Mouse (Mus musculus): ENCODE measurements around the gene Sec22a. TPM values are rescaled to one million over a fixed set of nuclear protein-coding genes. Genes with fewer than 3 reads are reported as not detected.

The Sec22a gene
- polyA plus RNA-seq, 2 experiments: 30.1 to 49.8 TPM

GRCm38 (mm10) chr16:35319335-35319734, 44.4 kb downstream of the Sec22a start:
- no peak for TF ChIP-seq POLR2A (IDR thresholded peaks at IDR 0.05; ENCODE audit: borderline replicate concordance, extremely low read depth, insufficient read depth, insufficient read length)
- no peak overlapping the region for H3K9ac ChIP-seq (ENCODE audit: low read depth, low read length, severe bottlenecking)
- ATAC-seq (ENCODE audit: low FRiP score, low read depth) (no peak), DNase-seq (ENCODE audit: low spot score) (peak; percentile 66)
- H3K4me1 ChIP-seq (ENCODE audit: control insufficient read depth, insufficient read depth, low read length): no peaks in the 10 kb centered on the region
- WGBS: 37% methylated on average over 4 of the region's 4 CpGs
- no peak overlapping the region for H3K4me3 ChIP-seq (replicated peaks; ENCODE audit: low read length)
- no peaks in the 10 kb centered on the region for H3K36me3 ChIP-seq (ENCODE audit: control insufficient read depth, insufficient read depth, low read length)
- H3K9me3 ChIP-seq (ENCODE audit: control insufficient read depth, low read length): no peaks in the 10 kb centered on the region
- no peak overlapping the region for H3K4me2 ChIP-seq (replicated peaks; ENCODE audit: low read depth, low read length, severe bottlenecking)
- no peak overlapping the region for H3K27ac ChIP-seq (replicated peaks; ENCODE audit: low read depth, low read length)
- no peaks in the 10 kb centered on the region for H3K27me3 ChIP-seq (ENCODE audit: control insufficient read depth, insufficient read depth, low read length)

- H3K4me1 ChIP-seq (ENCODE audit: control insufficient read depth, insufficient read depth, low read length): no peaks in the 10 kb centered on the region
- no peak for TF ChIP-seq POLR2A (IDR thresholded peaks at IDR 0.05; ENCODE audit: borderline replicate concordance, extremely low read depth, insufficient read depth, insufficient read length)
- ATAC-seq (ENCODE audit: low FRiP score, low read depth): no peak
- no peaks in the 10 kb centered on the region for H3K27me3 ChIP-seq (ENCODE audit: control insufficient read depth, insufficient read depth, low read length)
- 74% methylated on average over 6 of the region's 6 CpGs for WGBS
- H3K9me3 ChIP-seq (ENCODE audit: control insufficient read depth, low read length): no peaks in the 10 kb centered on the region
- H3K4me3 ChIP-seq (replicated peaks; ENCODE audit: low read length): no peak overlapping the region
- peaks cover 7% of the 10 kb centered on the region for H3K36me3 ChIP-seq (ENCODE audit: control insufficient read depth, insufficient read depth, low read length)
- no peak overlapping the region for H3K4me2 ChIP-seq (replicated peaks; ENCODE audit: low read depth, low read length, severe bottlenecking)
- H3K27ac ChIP-seq (replicated peaks; ENCODE audit: low read depth, low read length): no peak overlapping the region
- no peak for DNase-seq (ENCODE audit: low spot score)
- H3K9ac ChIP-seq (ENCODE audit: low read depth, low read length, severe bottlenecking): no peak overlapping the region
These were observed 45.3 kb downstream of the Sec22a start for GRCm38 (mm10) chr16:35318397-35318796.

GRCm38 (mm10) chr16:35317460-35317859, 46.3 kb downstream of the Sec22a start:
- WGBS: 79% methylated on average over 5 of the region's 5 CpGs
- DNase-seq (ENCODE audit: low spot score): no peak
- no peaks in the 10 kb centered on the region for H3K4me1 ChIP-seq (ENCODE audit: control insufficient read depth, insufficient read depth, low read length)
- no peak overlapping the region for H3K4me3 ChIP-seq (replicated peaks; ENCODE audit: low read length)
- H3K36me3 ChIP-seq (ENCODE audit: control insufficient read depth, insufficient read depth, low read length): peaks cover 7% of the 10 kb centered on the region
- H3K27me3 ChIP-seq (ENCODE audit: control insufficient read depth, insufficient read depth, low read length): no peaks in the 10 kb centered on the region
- H3K9ac ChIP-seq (ENCODE audit: low read depth, low read length, severe bottlenecking): no peak overlapping the region
- no peak for ATAC-seq (ENCODE audit: low FRiP score, low read depth)
- no peak overlapping the region for H3K27ac ChIP-seq (replicated peaks; ENCODE audit: low read depth, low read length)
- H3K4me2 ChIP-seq (replicated peaks; ENCODE audit: low read depth, low read length, severe bottlenecking): no peak overlapping the region
- H3K9me3 ChIP-seq (ENCODE audit: control insufficient read depth, low read length): no peaks in the 10 kb centered on the region
- no peak for TF ChIP-seq POLR2A (IDR thresholded peaks at IDR 0.05; ENCODE audit: borderline replicate concordance, extremely low read depth, insufficient read depth, insufficient read length)

DNA sequence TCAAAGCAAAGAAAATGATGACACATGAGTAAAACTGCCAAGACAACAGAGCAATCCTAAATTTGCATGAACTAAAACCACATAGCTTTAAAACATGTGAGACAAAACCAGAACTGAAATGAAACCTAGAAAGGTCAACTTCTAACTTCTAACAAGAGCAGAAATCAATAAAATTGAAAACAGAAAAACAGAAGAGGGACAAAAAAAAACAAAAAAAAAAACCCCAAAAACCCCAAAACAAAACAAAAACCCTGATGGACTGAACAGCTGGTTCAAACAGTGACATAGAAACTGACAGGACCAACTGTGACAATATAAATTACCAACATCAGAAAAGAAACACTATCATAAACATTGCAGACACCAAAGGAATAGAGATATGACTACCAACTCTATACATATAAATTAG, 46.9 kb downstream of the Sec22a start:
- Histone ChIP-seq H3K4me2 (replicated peaks; ENCODE audit: low read depth, low read length, severe bottlenecking) (no peak overlapping the region), H3K4me3 (replicated peaks; ENCODE audit: low read length) (no peak overlapping the region), H3K9me3 (ENCODE audit: control insufficient read depth, low read length) (no peaks in the 10 kb centered on the region), H3K36me3 (ENCODE audit: control insufficient read depth, insufficient read depth, low read length) (peaks cover 7% of the 10 kb centered on the region), H3K27me3 (ENCODE audit: control insufficient read depth, insufficient read depth, low read length) (no peaks in the 10 kb centered on the region), H3K27ac (replicated peaks; ENCODE audit: low read depth, low read length) (no peak overlapping the region), H3K4me1 (ENCODE audit: control insufficient read depth, insufficient read depth, low read length) (no peaks in the 10 kb centered on the region), H3K9ac (ENCODE audit: low read depth, low read length, severe bottlenecking) (no peak overlapping the region)
- TF ChIP-seq POLR2A (IDR thresholded peaks at IDR 0.05; ENCODE audit: borderline replicate concordance, extremely low read depth, insufficient read depth, insufficient read length): no peak
- DNase-seq (ENCODE audit: low spot score) (no peak), ATAC-seq (ENCODE audit: low FRiP score, low read depth) (no peak)

DNA sequence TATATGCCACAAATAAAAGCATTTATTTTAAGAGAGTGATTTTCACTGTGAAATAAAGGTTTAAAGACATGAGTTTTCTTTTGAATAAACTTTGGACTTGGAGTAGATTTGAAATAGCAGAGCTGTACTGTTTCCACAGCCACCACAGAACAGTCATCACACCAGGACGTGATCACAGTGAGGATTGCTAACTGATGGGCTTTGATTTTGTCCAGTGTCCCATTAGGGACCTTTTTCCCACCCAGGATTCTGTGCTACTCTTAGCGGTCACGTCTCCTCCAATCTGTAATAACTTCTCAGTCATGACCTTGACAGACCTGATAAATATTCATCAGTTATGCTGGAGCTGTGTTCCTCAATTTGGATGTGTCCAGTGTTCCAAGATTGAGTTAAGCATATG, 48.2 kb downstream of the Sec22a start:
- Histone ChIP-seq H3K4me1 (ENCODE audit: control insufficient read depth, insufficient read depth, low read length) (no peaks in the 10 kb centered on the region), H3K9ac (ENCODE audit: low read depth, low read length, severe bottlenecking) (no peak overlapping the region), H3K9me3 (ENCODE audit: control insufficient read depth, low read length) (no peaks in the 10 kb centered on the region), H3K27ac (replicated peaks; ENCODE audit: low read depth, low read length) (no peak overlapping the region), H3K4me2 (replicated peaks; ENCODE audit: low read depth, low read length, severe bottlenecking) (no peak overlapping the region), H3K36me3 (ENCODE audit: control insufficient read depth, insufficient read depth, low read length) (peaks cover 7% of the 10 kb centered on the region), H3K27me3 (ENCODE audit: control insufficient read depth, insufficient read depth, low read length) (no peaks in the 10 kb centered on the region), H3K4me3 (replicated peaks; ENCODE audit: low read length) (no peak overlapping the region)
- TF ChIP-seq POLR2A (IDR thresholded peaks at IDR 0.05; ENCODE audit: borderline replicate concordance, extremely low read depth, insufficient read depth, insufficient read length): no peak
- no peak for ATAC-seq (ENCODE audit: low FRiP score, low read depth)
- WGBS: 75% methylated on average over 3 of the region's 3 CpGs
- no peak for DNase-seq (ENCODE audit: low spot score)

- Histone ChIP-seq H3K27me3 (ENCODE audit: control insufficient read depth, insufficient read depth, low read length) (no peaks in the 10 kb centered on the region), H3K27ac (replicated peaks; ENCODE audit: low read depth, low read length) (no peak overlapping the region), H3K9ac (ENCODE audit: low read depth, low read length, severe bottlenecking) (no peak overlapping the region), H3K4me1 (ENCODE audit: control insufficient read depth, insufficient read depth, low read length) (no peaks in the 10 kb centered on the region), H3K4me3 (replicated peaks; ENCODE audit: low read length) (no peak overlapping the region), H3K36me3 (ENCODE audit: control insufficient read depth, insufficient read depth, low read length) (peaks cover 7% of the 10 kb centered on the region), H3K9me3 (ENCODE audit: control insufficient read depth, low read length) (no peaks in the 10 kb centered on the region), H3K4me2 (replicated peaks; ENCODE audit: low read depth, low read length, severe bottlenecking) (no peak overlapping the region)
- ATAC-seq (ENCODE audit: low FRiP score, low read depth) (no peak), DNase-seq (ENCODE audit: low spot score) (no peak)
- no peak for TF ChIP-seq POLR2A (IDR thresholded peaks at IDR 0.05; ENCODE audit: borderline replicate concordance, extremely low read depth, insufficient read depth, insufficient read length)
- WGBS: 63% methylated on average over 8 of the region's 8 CpGs
These were observed 52.1 kb downstream of the Sec22a start for GRCm38 (mm10) chr16:35311586-35311985.

Data from limb, embryonic 14.5 days (tissue).